Mouse (Mus musculus) stomach, embryonic 15.5 days (tissue): ENCODE results near the gene Calm2. TPM values are rescaled to one million over a fixed set of nuclear protein-coding genes. Genes with fewer than 3 reads are reported as not detected.

ENCODE experiments used
- polyA plus RNA-seq: library from polyadenylated mRNA; unstranded; fragments of >200 nt; fragmentation: Nextera tagmentation; extraction: Ambion mirVana; gene quantifications from 2 replicates; pipeline ENCODE4 v1.2.1, GENCODE M21; 2015

The Calm2 gene
- polyA plus RNA-seq, 1 experiment from 2014 or later, result 879 TPM

Other genes with a start within 250 kb of the Calm2 start
- 130 and 142 TPM in 2 replicates for gene Mcfd2, start 181.0 kb downstream of the Calm2 start, polyA plus RNA-seq
- gene Ttc7, start 164.0 kb downstream of the Calm2 start, polyA plus RNA-seq, result 12.2 and 13.1 TPM in 2 replicates
- not detected in 2 replicates for gene Stpg4, start 19.2 kb downstream of the Calm2 start, polyA plus RNA-seq
- gene Epcam, start 189.0 kb upstream of the Calm2 start, polyA plus RNA-seq, result 495 and 535 TPM in 2 replicates
- gene Msh2, start 225.4 kb upstream of the Calm2 start, polyA plus RNA-seq, result 64.0 and 71.4 TPM in 2 replicates